Mouse (Mus musculus) bone marrow macrophage, adult 2 months (primary cell): ENCODE results near the gene Adamtsl4. TPM values are rescaled to one million over a fixed set of nuclear protein-coding genes. Genes with fewer than 3 reads are reported as not detected.

Source experiments
- H3K27ac ChIP-seq: 2 replicates; pipeline ENCODE4 v1.5.1; 2012; ENCODE audit warnings: low read depth, low read length; ENCODE audit not compliant: insufficient read depth
- H3K4me1 ChIP-seq: 2 replicates; pipeline ENCODE4 v1.6.1; 2012; ENCODE audit warnings: low read length; ENCODE audit not compliant: control insufficient read depth, insufficient read depth
- H3K4me3 ChIP-seq: 2 replicates; pipeline ENCODE4 v1.5.1; 2012; ENCODE audit warnings: mild to moderate bottlenecking, low read length, moderate library complexity; ENCODE audit not compliant: insufficient read depth
- CTCF ChIP-seq: IDR thresholded peaks from 2 replicates; pipeline ENCODE4 v1.5.1; 2012; ENCODE audit warnings: low read depth, mild to moderate bottlenecking, low read length, moderate library complexity
- POLR2A ChIP-seq: IDR thresholded peaks from 2 replicates; pipeline ENCODE4 v1.6.1; 2012; ENCODE audit warnings: mild to moderate bottlenecking, low read depth, low read length, borderline replicate concordance
- polyA plus RNA-seq: library from polyadenylated mRNA; stranded (reverse); fragments of >200 nt; gene quantifications from 2 replicates; pipeline ENCODE4 v1.2.4, GENCODE M21; 2012; ENCODE audit not compliant: missing spikeins, insufficient read depth, insufficient read length

The Adamtsl4 gene
- polyA plus RNA-seq, 1 experiment, result 2.4 TPM

- H3K4me1 ChIP-seq, result peaks cover 38% of the 10 kb centered on the region
- no peak overlapping the region for H3K27ac ChIP-seq
- H3K4me3 ChIP-seq, result no peak overlapping the region
- TF ChIP-seq POLR2A (no peak), CTCF (no peak)
Observed at GRCm38 (mm10) chr3:95689940-95690339, 2.2 kb upstream of the Adamtsl4 start.

GRCm38 (mm10) chr3:95689171-95689915 is 1.6 kb upstream of the Adamtsl4 start:
- H3K4me3 ChIP-seq, result no peak overlapping the region
- H3K4me1 ChIP-seq, result peaks cover 33% of the 10 kb centered on the region
- no peak overlapping the region for H3K27ac ChIP-seq
- TF ChIP-seq CTCF (no peak), POLR2A (no peak)

GRCm38 (mm10) chr3:95687168-95687523 is 571 bp downstream of the Adamtsl4 start:
- peak overlapping the region; percentile 63 for H3K4me3 ChIP-seq
- TF ChIP-seq CTCF, result no peak
- TF ChIP-seq POLR2A, result no peak
- H3K27ac ChIP-seq, result no peak overlapping the region
- peaks cover 15% of the 10 kb centered on the region for H3K4me1 ChIP-seq

- Histone ChIP-seq H3K4me1 (peaks cover 15% of the 10 kb centered on the region), H3K27ac (no peak overlapping the region), H3K4me3 (no peak overlapping the region)
- TF ChIP-seq POLR2A, result no peak
- no peak for TF ChIP-seq CTCF
Observed at GRCm38 (mm10) chr3:95686492-95687167, 1.1 kb downstream of the Adamtsl4 start.

- TF ChIP-seq CTCF (no peak), POLR2A (no peak)
- no peak overlapping the region for H3K4me3 ChIP-seq
- no peak overlapping the region for H3K27ac ChIP-seq
- peaks cover 15% of the 10 kb centered on the region for H3K4me1 ChIP-seq
Observed at GRCm38 (mm10) chr3:95685701-95686100, 2.0 kb downstream of the Adamtsl4 start.

- Histone ChIP-seq H3K4me3 (no peak overlapping the region), H3K27ac (no peak overlapping the region), H3K4me1 (peaks cover 15% of the 10 kb centered on the region)
- TF ChIP-seq CTCF (no peak), POLR2A (no peak)
Observed at GRCm38 (mm10) chr3:95685301-95685700, 2.4 kb downstream of the Adamtsl4 start.

GRCm38 (mm10) chr3:95684846-95685245 is 2.9 kb downstream of the Adamtsl4 start:
- Histone ChIP-seq H3K27ac (no peak overlapping the region), H3K4me1 (peaks cover 15% of the 10 kb centered on the region), H3K4me3 (no peak overlapping the region)
- TF ChIP-seq POLR2A, result no peak
- no peak for TF ChIP-seq CTCF

GRCm38 (mm10) chr3:95682878-95683277 is 4.8 kb downstream of the Adamtsl4 start:
- Histone ChIP-seq H3K4me1 (peaks cover 7% of the 10 kb centered on the region), H3K4me3 (no peak overlapping the region), H3K27ac (no peak overlapping the region)
- TF ChIP-seq CTCF, result no peak
- no peak for TF ChIP-seq POLR2A

- TF ChIP-seq POLR2A (no peak), CTCF (no peak)
- no peak overlapping the region for H3K27ac ChIP-seq
- no peak overlapping the region for H3K4me3 ChIP-seq
- peaks cover 9% of the 10 kb centered on the region for H3K4me1 ChIP-seq
Observed at GRCm38 (mm10) chr3:95681365-95681764, 6.4 kb downstream of the Adamtsl4 start.

GRCm38 (mm10) chr3:95680673-95681072 is 7.0 kb downstream of the Adamtsl4 start:
- H3K27ac ChIP-seq, result no peak overlapping the region
- peaks cover 15% of the 10 kb centered on the region for H3K4me1 ChIP-seq
- H3K4me3 ChIP-seq, result no peak overlapping the region
- TF ChIP-seq POLR2A, result no peak
- TF ChIP-seq CTCF, result no peak
